Mouse (Mus musculus) myocyte (in vitro differentiated cells): Measurements from ENCODE around the gene Gm45713.

Source experiments
- CEBPB ChIP-seq: IDR thresholded peaks from 2 replicates; pipeline ENCODE4 v1.6.1; 2011; ENCODE audit warnings: mild to moderate bottlenecking, moderate library complexity; ENCODE audit not compliant: poor library complexity, insufficient read depth, severe bottlenecking
- E2F4 ChIP-seq: IDR thresholded peaks from one replicate; pipeline ENCODE4 v1.6.1; 2011; ENCODE audit warnings: mild to moderate bottlenecking, control low read depth, moderate library complexity; ENCODE audit not compliant: insufficient read depth
- MAX ChIP-seq: IDR thresholded peaks from one replicate; pipeline ENCODE4 v1.6.1; 2011; ENCODE audit warnings: low read depth, mild to moderate bottlenecking, control low read depth
- POLR2A ChIP-seq: IDR thresholded peaks from one replicate; pipeline ENCODE4 v1.6.1; 2011; ENCODE audit warnings: low read depth, mild to moderate bottlenecking, control low read depth, moderate library complexity; ENCODE audit not compliant: insufficient read length
- POLR2AphosphoS2 ChIP-seq: IDR thresholded peaks from one replicate; pipeline ENCODE4 v1.6.1; 2011; ENCODE audit warnings: low read depth, control low read depth; ENCODE audit not compliant: insufficient read length
- USF1 ChIP-seq: IDR thresholded peaks from one replicate; pipeline ENCODE4 v1.6.1; 2011; ENCODE audit warnings: low read depth, mild to moderate bottlenecking, control low read depth, moderate library complexity

- no peak for TF ChIP-seq CEBPB
- TF ChIP-seq POLR2A: no peak
- TF ChIP-seq POLR2AphosphoS2: no peak
- TF ChIP-seq USF1: no peak
- no peak for TF ChIP-seq MAX
- TF ChIP-seq E2F4: no peak
Measured at GRCm38 (mm10) chr7:45091001-45091990, 44.7 kb downstream of the Gm45713 start.
